Mouse (Mus musculus) ES-E14 (cell line): ENCODE measurements around the gene Nrd1. TPM values are rescaled to one million over a fixed set of nuclear protein-coding genes. Genes with fewer than 3 reads are reported as not detected.

ENCODE experiments used
- DNase-seq: peaks from one replicate; pipeline ENCODE4 v3.0.0-alpha.2; 2013; ENCODE audit warnings: low read depth, low spot score
- H3K27ac ChIP-seq: 2 replicates; pipeline ENCODE4 v1.5.1; 2012; ENCODE audit warnings: low read depth, mild to moderate bottlenecking, low read length, moderate library complexity, mixed read lengths; ENCODE audit not compliant: poor library complexity, insufficient read depth, severe bottlenecking
- H3K36me3 ChIP-seq: 2 replicates; pipeline ENCODE4 v1.6.1; 2012; ENCODE audit warnings: mild to moderate bottlenecking, low read length, moderate library complexity, mixed read lengths; ENCODE audit not compliant: control insufficient read depth, poor library complexity, insufficient read depth, severe bottlenecking
- H3K4me1 ChIP-seq, 2 experiments: fragments of 150-350 bp in 1 of 2; sonication (generic) in 1 of 2; 2 replicates each; pipeline ENCODE4 v1.6.1; 2012; ENCODE audit warnings: low read length in 2 of 2, mild to moderate bottlenecking in 1 of 2, mixed read lengths in 1 of 2; ENCODE audit not compliant: control insufficient read depth in 2 of 2, insufficient read depth in 2 of 2, poor library complexity in 1 of 2
- H3K4me3 ChIP-seq, 2 experiments: fragments of 150-350 bp in 1 of 2; sonication (generic) in 1 of 2; 2 replicates each; pipeline ENCODE4 v1.5.1; 2012; ENCODE audit warnings: low read length in 2 of 2, low read depth in 1 of 2, mild to moderate bottlenecking in 1 of 2, mixed read lengths in 1 of 2; ENCODE audit not compliant: insufficient read depth in 1 of 2, poor library complexity in 1 of 2, severe bottlenecking in 1 of 2
- H3K9ac ChIP-seq: 2 replicates; pipeline ENCODE4 v1.6.1; 2012; ENCODE audit warnings: low read depth, mild to moderate bottlenecking, low read length, mixed read lengths; ENCODE audit not compliant: poor library complexity, insufficient read depth, severe bottlenecking
- H3K9me3 ChIP-seq: fragments of 150-350 bp; sonication (generic); 2 replicates; pipeline ENCODE4 v1.6.1; 2012; ENCODE audit warnings: low read depth, mild to moderate bottlenecking, low read length; ENCODE audit not compliant: control insufficient read depth, insufficient read depth
- CHD2 ChIP-seq: IDR thresholded peaks from 2 replicates; pipeline ENCODE4 v1.6.1; 2014; ENCODE audit warnings: mild to moderate bottlenecking, low read depth, low read length, inconsistent platforms
- HCFC1 ChIP-seq: IDR thresholded peaks from 2 replicates; pipeline ENCODE4 v1.6.1; 2012; ENCODE audit warnings: low read length, inconsistent platforms, borderline replicate concordance; ENCODE audit not compliant: insufficient read depth
- MAFK ChIP-seq: IDR thresholded peaks from 2 replicates; pipeline ENCODE4 v1.6.1; 2014; ENCODE audit warnings: mild to moderate bottlenecking, low read depth, low read length, inconsistent platforms; ENCODE audit not compliant: insufficient read depth
- ZC3H11A ChIP-seq: IDR thresholded peaks from 2 replicates; pipeline ENCODE4 v1.6.1; 2012; ENCODE audit warnings: low read depth, mild to moderate bottlenecking, inconsistent platforms, low read length, borderline replicate concordance
- ZNF384 ChIP-seq: IDR thresholded peaks from 2 replicates; pipeline ENCODE4 v1.6.1; 2012; ENCODE audit warnings: low read depth, low read length, inconsistent platforms
- in situ Hi-C, 2 experiments: fragments of 600-800 bp; cut with MboI; formaldehyde crosslinking; loops; one replicate each; pipeline ENCODE4 v1.15.1; 2025; ENCODE audit warnings: low sequenced_read_pairs in 2 of 2, inconsistent platforms in 1 of 2; ENCODE audit not compliant: unreplicated experiment in 2 of 2
- total RNA-seq: library from RNA; depleted of rRNA; stranded (reverse); fragments of 300-350 nt; gene quantifications from 2 replicates; pipeline ENCODE4 v1.2.3, GENCODE M21; 2012

Gene Nrd1
- total RNA-seq, 1 experiment, result 53.9 TPM

DNA sequence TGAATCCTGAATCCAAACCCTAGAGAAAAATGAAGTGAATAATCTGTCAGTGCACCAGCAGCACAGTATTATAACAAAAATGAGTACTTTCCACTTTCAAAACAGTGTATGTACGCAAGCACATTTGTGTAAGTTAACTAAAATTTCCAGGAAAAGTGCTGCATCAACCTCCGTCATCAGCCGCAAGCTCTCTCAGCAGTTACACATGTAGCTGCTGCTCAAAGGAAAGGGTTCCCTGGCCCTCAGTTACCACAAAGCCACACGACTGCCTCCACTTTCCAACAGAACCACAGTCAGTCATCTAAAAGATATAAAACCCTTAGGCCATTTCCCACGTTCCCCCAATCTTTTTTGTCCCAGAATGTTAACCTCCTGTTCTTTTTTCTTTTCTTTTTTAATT, 102.1 kb downstream of the Nrd1 start:
- no peak for DNase-seq
- H3K9me3 ChIP-seq, result no peaks in the 10 kb centered on the region
- H3K27ac ChIP-seq, result no peak overlapping the region
- no peaks in the 10 kb centered on the region for H3K4me1 ChIP-seq
- no peak overlapping the region for H3K4me3 ChIP-seq
- TF ChIP-seq MAFK (no peak), CHD2 (no peak), ZC3H11A (no peak), ZNF384 (no peak), HCFC1 (no peak)
- in situ Hi-C loops, result no loop called here
- H3K36me3 ChIP-seq, result peaks cover 3% of the 10 kb centered on the region; the same call in 1 of the 2 replicates
- H3K9ac ChIP-seq, result no peak overlapping the region

DNA sequence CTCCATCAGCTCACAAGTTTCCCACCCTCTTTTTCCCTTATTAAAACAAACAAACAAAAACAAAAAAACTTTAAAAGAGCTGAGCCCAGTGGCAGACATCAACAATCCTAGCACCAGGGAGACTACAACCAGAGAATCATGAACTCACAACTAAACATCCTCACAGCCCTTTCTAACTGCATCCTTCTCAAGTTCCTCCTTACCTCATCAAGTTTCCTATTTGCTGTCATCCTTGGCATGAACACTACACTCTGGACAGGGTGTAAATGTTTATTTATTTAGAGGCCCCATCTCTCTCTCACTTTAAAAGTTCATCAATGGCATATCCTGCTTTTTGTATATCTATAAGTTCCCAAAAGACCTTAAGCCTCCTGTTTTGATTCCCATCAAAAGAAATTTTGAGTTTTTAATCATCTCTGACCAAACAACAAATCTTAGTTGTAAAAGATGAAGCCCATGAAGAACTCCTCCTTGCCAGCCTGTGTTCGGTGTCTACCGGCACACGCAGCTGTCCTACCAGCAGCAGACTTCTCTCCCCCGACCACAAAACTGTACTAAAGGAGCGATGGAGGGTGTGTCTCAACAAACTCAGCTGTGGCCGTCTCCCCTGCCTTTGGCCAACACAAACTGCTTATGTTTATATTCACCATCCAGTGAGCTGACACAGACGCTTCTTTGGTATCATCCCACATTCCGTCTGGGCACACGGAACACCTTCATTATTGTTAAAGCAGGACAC, 102.9 kb downstream of the Nrd1 start:
- no peaks in the 10 kb centered on the region for H3K9me3 ChIP-seq
- TF ChIP-seq MAFK, result no peak
- no peak for TF ChIP-seq ZNF384
- TF ChIP-seq HCFC1, result no peak
- no peak for TF ChIP-seq CHD2
- TF ChIP-seq ZC3H11A, result no peak
- peaks cover 3% of the 10 kb centered on the region; the same call in 1 of the 2 replicates for H3K36me3 ChIP-seq
- no peak overlapping the region for H3K4me3 ChIP-seq
- no peak for DNase-seq
- no peaks in the 10 kb centered on the region for H3K4me1 ChIP-seq
- H3K27ac ChIP-seq, result no peak overlapping the region
- in situ Hi-C loops, result no loop called here
- H3K9ac ChIP-seq, result no peak overlapping the region

DNA sequence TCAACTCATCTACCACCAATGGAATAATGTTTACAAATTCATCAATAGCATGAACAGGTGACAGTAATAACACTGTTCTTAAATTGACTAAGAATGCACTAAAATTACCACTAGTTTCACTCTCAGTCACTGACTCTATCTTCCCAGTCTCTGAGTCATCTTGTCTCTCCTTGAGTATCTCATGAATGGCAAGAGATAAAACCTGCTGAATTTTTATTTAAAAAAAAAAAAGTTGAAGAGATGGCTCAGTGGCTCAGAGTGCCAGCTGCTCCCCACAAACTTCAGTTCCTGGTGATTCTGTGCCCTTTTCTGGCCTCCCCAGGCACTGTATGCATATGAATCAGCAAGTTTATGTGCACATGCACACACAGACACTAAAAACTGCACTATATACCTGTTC, 104.8 kb downstream of the Nrd1 start:
- Histone ChIP-seq H3K9me3 (no peaks in the 10 kb centered on the region), H3K4me1 (no peaks in the 10 kb centered on the region), H3K27ac (no peak overlapping the region), H3K4me3 (no peak overlapping the region), H3K36me3 (peaks cover 3% of the 10 kb centered on the region; the same call in 1 of the 2 replicates), H3K9ac (no peak overlapping the region)
- no peak for DNase-seq
- in situ Hi-C loops, result no loop called here
- no peak for TF ChIP-seq HCFC1
- no peak for TF ChIP-seq CHD2
- no peak for TF ChIP-seq ZNF384
- no peak for TF ChIP-seq ZC3H11A
- TF ChIP-seq MAFK, result no peak

DNA sequence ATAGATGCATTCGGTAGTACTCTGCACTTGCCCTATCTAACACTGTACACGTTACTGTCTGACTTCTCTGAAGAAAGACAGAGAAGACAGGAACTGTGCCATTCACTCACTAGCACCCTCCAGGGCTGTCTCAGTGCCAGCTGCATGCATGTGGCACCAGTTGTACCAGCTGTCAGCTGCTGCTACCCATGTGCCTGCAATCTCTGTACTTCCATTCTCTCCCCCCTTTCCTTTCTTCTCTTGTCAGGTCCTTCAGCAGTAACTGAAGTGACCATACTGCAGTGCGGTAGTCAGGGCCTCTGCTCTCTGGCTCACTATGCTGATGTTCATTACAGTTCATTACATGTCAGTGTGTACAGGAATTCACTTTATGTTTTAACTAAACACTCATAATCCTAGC, 105.6 kb downstream of the Nrd1 start:
- no peak overlapping the region for H3K27ac ChIP-seq
- DNase-seq, result no peak
- in situ Hi-C loops, result no loop called here
- no peak overlapping the region for H3K4me3 ChIP-seq
- no peak for TF ChIP-seq ZC3H11A
- peaks cover 3% of the 10 kb centered on the region; the same call in 1 of the 2 replicates for H3K36me3 ChIP-seq
- no peaks in the 10 kb centered on the region for H3K4me1 ChIP-seq
- H3K9ac ChIP-seq, result no peak overlapping the region
- no peaks in the 10 kb centered on the region for H3K9me3 ChIP-seq

DNA sequence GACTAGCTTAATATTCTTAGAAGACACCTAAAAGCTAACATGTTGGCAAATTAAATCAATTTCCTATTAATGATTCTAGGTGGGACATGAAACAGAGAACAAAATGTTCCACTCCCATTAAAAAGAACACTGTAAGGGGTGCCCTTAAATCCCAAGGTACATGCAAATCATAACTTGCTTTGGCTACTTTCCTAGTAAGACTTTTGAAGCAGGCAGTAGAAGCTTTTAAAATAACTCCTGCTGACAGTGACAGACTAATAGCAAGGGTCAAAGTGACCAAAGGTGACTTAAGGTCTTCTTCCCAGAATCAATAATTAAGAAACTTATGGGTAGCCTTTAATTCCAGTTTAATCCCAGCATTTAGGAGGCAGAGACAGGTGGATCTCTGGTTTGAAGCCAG, 106.1 kb downstream of the Nrd1 start:
- no peaks in the 10 kb centered on the region for H3K9me3 ChIP-seq

More for the DNA sequence above, 106.1 kb downstream of the Nrd1 start:
- no peak for DNase-seq
- Histone ChIP-seq H3K4me1 (no peaks in the 10 kb centered on the region), H3K4me3 (no peak overlapping the region), H3K9ac (no peak overlapping the region), H3K27ac (no peak overlapping the region), H3K36me3 (no peaks in the 10 kb centered on the region)
- in situ Hi-C loops, result no loop called here
- TF ChIP-seq HCFC1 (no peak), CHD2 (no peak), ZNF384 (no peak), MAFK (no peak), ZC3H11A (no peak)
